Mouse (Mus musculus) ES-E14 (cell line): ENCODE measurements around the gene Rpsa. TPM values are rescaled to one million over a fixed set of nuclear protein-coding genes. Genes with fewer than 3 reads are reported as not detected.
"Not testable (repeated sequence)": the region's sequence is repeated elsewhere in the genome, so short reads cannot be mapped to it uniquely, and the experiment has no call there.

ENCODE experiments used
- DNase-seq: peaks from one replicate; pipeline ENCODE4 v3.0.0-alpha.2; 2013; ENCODE audit warnings: low read depth, low spot score
- H3K27ac ChIP-seq: 2 replicates; pipeline ENCODE4 v1.5.1; 2012; ENCODE audit warnings: low read depth, mild to moderate bottlenecking, low read length, moderate library complexity, mixed read lengths; ENCODE audit not compliant: poor library complexity, insufficient read depth, severe bottlenecking
- H3K36me3 ChIP-seq: 2 replicates; pipeline ENCODE4 v1.6.1; 2012; ENCODE audit warnings: mild to moderate bottlenecking, low read length, moderate library complexity, mixed read lengths; ENCODE audit not compliant: control insufficient read depth, poor library complexity, insufficient read depth, severe bottlenecking
- H3K4me1 ChIP-seq, 2 experiments: fragments of 150-350 bp in 1 of 2; sonication (generic) in 1 of 2; 2 replicates each; pipeline ENCODE4 v1.6.1; 2012; ENCODE audit warnings: low read length in 2 of 2, mild to moderate bottlenecking in 1 of 2, mixed read lengths in 1 of 2; ENCODE audit not compliant: control insufficient read depth in 2 of 2, insufficient read depth in 2 of 2, poor library complexity in 1 of 2
- H3K4me3 ChIP-seq, 2 experiments: fragments of 150-350 bp in 1 of 2; sonication (generic) in 1 of 2; 2 replicates each; pipeline ENCODE4 v1.5.1; 2012; ENCODE audit warnings: low read length in 2 of 2, low read depth in 1 of 2, mild to moderate bottlenecking in 1 of 2, mixed read lengths in 1 of 2; ENCODE audit not compliant: insufficient read depth in 1 of 2, poor library complexity in 1 of 2, severe bottlenecking in 1 of 2
- H3K9ac ChIP-seq: 2 replicates; pipeline ENCODE4 v1.6.1; 2012; ENCODE audit warnings: low read depth, mild to moderate bottlenecking, low read length, mixed read lengths; ENCODE audit not compliant: poor library complexity, insufficient read depth, severe bottlenecking
- H3K9me3 ChIP-seq: fragments of 150-350 bp; sonication (generic); 2 replicates; pipeline ENCODE4 v1.6.1; 2012; ENCODE audit warnings: low read depth, mild to moderate bottlenecking, low read length; ENCODE audit not compliant: control insufficient read depth, insufficient read depth
- CHD2 ChIP-seq: IDR thresholded peaks from 2 replicates; pipeline ENCODE4 v1.6.1; 2014; ENCODE audit warnings: mild to moderate bottlenecking, low read depth, low read length, inconsistent platforms
- HCFC1 ChIP-seq: IDR thresholded peaks from 2 replicates; pipeline ENCODE4 v1.6.1; 2012; ENCODE audit warnings: low read length, inconsistent platforms, borderline replicate concordance; ENCODE audit not compliant: insufficient read depth
- MAFK ChIP-seq: IDR thresholded peaks from 2 replicates; pipeline ENCODE4 v1.6.1; 2014; ENCODE audit warnings: mild to moderate bottlenecking, low read depth, low read length, inconsistent platforms; ENCODE audit not compliant: insufficient read depth
- ZC3H11A ChIP-seq: IDR thresholded peaks from 2 replicates; pipeline ENCODE4 v1.6.1; 2012; ENCODE audit warnings: low read depth, mild to moderate bottlenecking, inconsistent platforms, low read length, borderline replicate concordance
- ZNF384 ChIP-seq: IDR thresholded peaks from 2 replicates; pipeline ENCODE4 v1.6.1; 2012; ENCODE audit warnings: low read depth, low read length, inconsistent platforms
- in situ Hi-C, 2 experiments: fragments of 600-800 bp; cut with MboI; formaldehyde crosslinking; loops; one replicate each; pipeline ENCODE4 v1.15.1; 2025; ENCODE audit warnings: low sequenced_read_pairs in 2 of 2, inconsistent platforms in 1 of 2; ENCODE audit not compliant: unreplicated experiment in 2 of 2
- total RNA-seq: library from RNA; depleted of rRNA; stranded (reverse); fragments of 300-350 nt; gene quantifications from 2 replicates; pipeline ENCODE4 v1.2.3, GENCODE M21; 2012

Rpsa gene
- total RNA-seq, 1 experiment: 2,665 TPM

DNA sequence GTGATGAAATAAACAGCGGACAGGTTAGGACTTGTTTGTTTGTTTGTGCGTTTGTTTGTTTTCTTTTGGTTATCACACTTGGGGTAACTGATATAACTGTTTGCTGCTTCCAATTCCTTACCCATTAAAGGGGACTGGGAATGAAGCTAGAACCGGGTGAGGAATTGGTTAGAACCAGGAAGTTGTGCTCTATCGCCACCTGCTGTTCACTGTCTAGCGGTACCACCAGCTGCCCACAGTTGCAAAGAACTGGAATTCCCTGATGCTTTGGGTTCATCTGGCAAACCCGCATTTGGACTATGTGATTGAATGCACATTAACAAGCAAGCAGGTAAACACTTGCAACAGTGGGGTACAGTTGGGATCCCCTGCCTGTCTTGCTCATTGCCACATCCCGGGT is 28.8 kb upstream of the Rpsa start:
- in situ Hi-C loops: loop anchor here in 1 of 2 experiments (5.0 kb wide), 1 partner anchor 71 kb away; no protein-coding TSS in a partner anchor
- TF ChIP-seq MAFK (no peak), HCFC1 (no peak), ZC3H11A (peak; percentile 69), ZNF384 (no peak), CHD2 (no peak)
- H3K4me1 ChIP-seq: no peaks in the 10 kb centered on the region
- H3K4me3 ChIP-seq: peak overlapping the region in 1 of 2 experiments; percentile 37; a peak in 2 of 4 replicates
- no peak overlapping the region for H3K27ac ChIP-seq
- peak; percentile 77 for DNase-seq
- no peak overlapping the region for H3K9ac ChIP-seq
- no peaks in the 10 kb centered on the region for H3K9me3 ChIP-seq
- no peaks in the 10 kb centered on the region for H3K36me3 ChIP-seq

DNA sequence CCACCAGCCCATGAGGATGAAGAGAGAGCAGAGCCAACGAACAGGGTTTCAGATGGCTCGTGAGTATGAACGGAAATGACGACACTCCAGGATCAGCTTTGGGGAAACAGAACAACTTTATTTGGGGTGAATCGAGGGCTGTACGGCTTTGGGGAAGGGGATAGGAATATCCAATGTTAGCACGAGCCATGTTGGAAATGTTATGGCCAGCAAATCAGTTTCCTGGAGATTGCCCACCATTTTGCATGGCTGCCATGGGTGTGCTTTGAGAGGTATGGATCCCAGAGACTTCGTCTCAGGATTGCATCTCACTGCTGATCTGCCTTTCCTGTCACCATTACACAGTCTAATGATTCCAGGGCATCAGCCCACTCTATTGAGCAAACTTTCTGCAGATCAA is 28.2 kb upstream of the Rpsa start:
- Histone ChIP-seq H3K9me3 (no peaks in the 10 kb centered on the region), H3K4me3 (no peak overlapping the region), H3K4me1 (no peaks in the 10 kb centered on the region), H3K27ac (no peak overlapping the region), H3K9ac (no peak overlapping the region), H3K36me3 (no peaks in the 10 kb centered on the region)
- no peak for TF ChIP-seq HCFC1
- TF ChIP-seq ZC3H11A: no peak
- TF ChIP-seq CHD2: no peak
- no peak for TF ChIP-seq ZNF384
- no peak for TF ChIP-seq MAFK
- in situ Hi-C loops: loop anchor here in 1 of 2 experiments (5.0 kb wide), 1 partner anchor 72 kb away; no protein-coding TSS in a partner anchor
- DNase-seq: no peak

DNA sequence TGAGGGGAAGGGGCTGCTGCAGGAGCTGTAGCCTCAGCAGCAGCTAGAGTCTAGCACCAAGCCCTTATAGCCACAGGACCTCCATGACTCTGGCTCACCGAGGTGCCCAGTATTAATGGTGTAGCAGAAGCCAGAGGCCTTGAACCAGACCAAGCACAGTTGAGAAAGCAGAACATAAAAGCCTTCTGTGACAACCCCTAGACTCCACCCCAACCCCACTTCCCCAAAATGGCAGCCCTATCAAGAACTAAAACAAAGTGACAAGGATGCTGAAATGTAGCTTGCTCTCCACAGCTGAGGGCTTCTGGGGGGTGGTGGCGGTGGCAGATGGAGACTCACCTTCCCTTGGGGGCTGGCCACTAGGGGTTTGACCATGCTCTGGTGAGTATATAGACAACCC is 26.3 kb upstream of the Rpsa start:
- TF ChIP-seq ZNF384: no peak
- Histone ChIP-seq H3K9me3 (no peaks in the 10 kb centered on the region), H3K9ac (no peak overlapping the region), H3K27ac (no peak overlapping the region), H3K4me1 (no peaks in the 10 kb centered on the region), H3K36me3 (no peaks in the 10 kb centered on the region), H3K4me3 (no peak overlapping the region)
- in situ Hi-C loops: no loop called here
- DNase-seq: no peak

DNA sequence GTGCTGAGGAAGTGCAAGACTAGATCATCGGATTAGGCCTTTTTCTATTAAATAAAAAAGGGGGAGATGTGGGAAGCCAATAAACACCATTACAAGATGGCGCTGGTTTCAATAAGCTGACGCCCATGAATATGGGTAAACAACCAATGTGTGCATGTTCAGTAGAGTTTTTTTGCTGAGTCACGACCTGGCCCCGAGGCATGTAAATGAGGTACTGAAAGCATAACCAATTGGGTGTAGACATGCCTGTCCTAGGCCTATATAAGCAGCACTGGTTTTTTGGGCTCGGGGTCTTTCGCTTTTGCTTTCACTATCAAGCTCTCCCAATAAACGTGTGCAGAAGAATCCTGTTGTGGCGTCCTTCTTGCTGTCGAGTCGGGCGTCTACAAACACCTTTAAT is 18.5 kb upstream of the Rpsa start:
- TF ChIP-seq MAFK: peak; percentile 62; the same call in 1 of the 2 replicates
- in situ Hi-C loops, H3K9me3 ChIP-seq, H3K27ac ChIP-seq, H3K4me3 ChIP-seq, H3K36me3 ChIP-seq, DNase-seq, H3K4me1 ChIP-seq, H3K9ac ChIP-seq: not testable (repeated sequence)

DNA sequence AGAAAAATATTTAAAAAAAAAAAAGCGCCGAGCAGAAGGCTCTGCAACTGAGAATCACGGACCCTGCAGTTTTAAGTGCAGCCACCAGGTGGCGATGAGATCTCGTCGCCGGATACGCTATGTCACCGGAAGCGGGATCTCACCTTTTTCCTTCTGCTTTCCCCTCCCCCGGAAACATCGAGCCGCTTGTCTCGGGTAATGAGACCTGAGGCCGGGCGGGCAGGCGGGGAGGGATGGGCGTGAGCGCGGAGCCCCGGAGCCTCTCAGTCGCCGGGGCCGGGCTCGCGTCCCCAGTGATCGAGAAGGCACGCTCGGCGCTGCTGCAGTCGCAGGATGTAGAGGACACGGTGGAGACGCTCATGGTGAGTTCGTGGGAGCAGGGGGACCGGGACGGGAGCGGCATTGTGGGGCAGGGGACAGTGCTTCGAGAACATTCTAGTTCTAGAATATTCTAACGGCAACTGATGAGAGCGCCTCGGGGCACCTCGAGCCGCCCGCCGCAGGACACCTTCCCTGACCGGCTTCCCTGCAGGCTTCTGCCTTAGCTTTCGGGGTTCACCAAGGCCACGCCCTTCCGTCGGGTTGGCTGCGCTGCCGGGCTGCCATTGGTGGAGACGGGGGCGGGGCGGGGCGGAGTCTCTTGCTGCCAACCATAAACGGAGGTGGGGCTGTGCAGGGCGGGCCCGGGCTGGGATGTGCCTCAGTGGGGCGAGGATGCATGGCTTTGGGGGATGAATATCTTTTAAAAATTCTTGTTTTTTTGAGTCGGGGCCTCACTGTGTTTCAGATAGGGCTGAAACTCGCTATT is 17.1 kb upstream of the Rpsa start, which contains the start of gene Slc25a38:
TSS of gene Slc25a38 (plus strand) at position 164 of the 808 bp plus-strand sequence.
- peaks cover 3% of the 10 kb centered on the region; the same call in 1 of the 2 replicates for H3K36me3 ChIP-seq
- no peaks in the 10 kb centered on the region for H3K9me3 ChIP-seq
- H3K4me3 ChIP-seq: peak within 1 kb of the TSS; percentile 88 to 89
- H3K4me1 ChIP-seq: peaks cover 0 to 8% of the 10 kb centered on the region in 2 experiments; a peak in 1 of 4 replicates
- in situ Hi-C loops: no loop called here
- H3K9ac ChIP-seq: peak within 1 kb of the TSS; percentile 88
- DNase-seq: peak; percentile 89
- TF ChIP-seq ZNF384 (0 out of 2 replicates have a peak, but pooled peaks have one; percentile 56), HCFC1 (no peak; the same call in 1 of the 2 replicates), ZC3H11A (no peak)
- peak within 1 kb of the TSS; percentile 83 for H3K27ac ChIP-seq
